Mouse (Mus musculus) lung, postnatal 0 days (tissue): ENCODE measurements around the gene Crispld2.

Experiments
- CTCF ChIP-seq: IDR thresholded peaks from 2 replicates; pipeline ENCODE4 v1.5.1; 2016; ENCODE audit warnings: antibody characterized with exemption, mild to moderate bottlenecking
- EP300 ChIP-seq: IDR thresholded peaks from 2 replicates; pipeline ENCODE4 v1.6.1; 2016; ENCODE audit warnings: antibody characterized with exemption, mild to moderate bottlenecking, control low read depth

DNA sequence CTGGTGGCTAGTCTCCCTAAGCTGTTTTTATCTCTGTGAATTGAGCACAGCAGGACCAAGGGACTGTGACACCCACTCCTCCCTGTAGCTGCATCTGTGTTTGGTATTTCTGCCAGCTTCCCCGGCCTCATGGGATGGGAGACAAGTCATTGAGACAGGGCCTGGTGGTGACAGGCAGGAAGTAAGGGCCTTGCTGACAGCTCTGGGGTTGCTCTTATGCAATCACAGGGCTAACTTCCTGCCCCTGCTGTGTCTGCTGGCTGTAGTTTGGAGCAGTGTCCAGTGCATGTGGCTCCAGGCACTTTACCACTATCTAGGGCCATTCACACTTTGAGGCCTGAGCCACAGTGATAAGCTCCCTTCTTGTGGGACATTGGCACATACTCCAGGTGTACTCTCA, 48.6 kb downstream of the Crispld2 start:
- TF ChIP-seq EP300 (no peak), CTCF (peak; percentile 13; the same call in 1 of the 2 replicates)
